Mouse (Mus musculus) lung, postnatal 25 days (tissue): ENCODE data around the gene Grxcr1.

Experiments
- DNase-seq: peaks from one replicate; pipeline ENCODE4 v3.0.0; 2022; ENCODE audit warnings: low spot score

Grxcr1 gene

DNA sequence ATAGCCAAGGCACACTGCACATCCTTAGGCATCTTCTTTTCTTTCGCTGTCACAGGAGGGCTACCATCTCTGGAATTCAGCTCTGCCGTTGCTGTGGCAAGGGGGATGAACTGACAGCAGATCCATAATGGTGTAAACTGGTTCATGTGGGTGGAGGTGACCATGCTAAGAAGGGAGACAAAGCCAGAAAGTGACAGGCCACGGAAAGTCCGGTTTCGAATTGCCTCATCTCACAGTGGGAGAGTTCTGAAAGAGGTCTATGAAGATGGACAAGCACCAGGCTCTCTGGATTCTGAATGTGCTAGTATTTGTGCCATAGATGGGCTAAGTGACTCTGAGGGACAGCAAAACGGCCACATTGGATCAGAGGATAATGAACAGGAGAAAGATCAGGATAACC lies at the start of gene Grxcr1:
Gene Grxcr1, plus strand, starts transcription at position 92 of the 400 bp plus-strand sequence.
- no peak for DNase-seq

- DNase-seq: peak; percentile 24
Measured at GRCm38 (mm10) chr5:67981946-67982526, 49.6 kb upstream of the Grxcr1 start.

- DNase-seq: peak; percentile 78
Measured at GRCm38 (mm10) chr5:67990426-67990825, 41.2 kb upstream of the Grxcr1 start.

- DNase-seq: no peak
Measured at GRCm38 (mm10) chr5:68002611-68003010, 29.0 kb upstream of the Grxcr1 start.

DNA sequence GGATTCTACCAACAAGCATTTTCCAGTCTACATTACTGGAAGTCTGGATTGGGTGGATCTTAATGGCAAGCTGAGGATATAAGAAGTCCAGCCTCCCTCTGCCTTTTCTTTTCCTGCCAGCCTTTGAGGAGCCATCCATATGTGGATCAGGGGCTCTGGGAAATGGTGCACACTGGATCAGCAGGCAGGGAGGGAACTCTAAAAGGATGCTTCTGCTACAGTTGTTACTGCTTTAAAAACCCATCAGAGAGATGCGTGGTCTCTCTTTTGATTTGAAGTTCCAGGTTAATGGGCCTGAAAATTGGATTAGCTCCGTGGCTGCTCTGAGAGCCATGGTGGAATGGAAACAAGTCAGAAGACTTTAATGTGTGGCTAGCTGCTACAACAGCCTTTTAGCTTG lies 27.7 kb upstream of the Grxcr1 start:
- no peak for DNase-seq

- no peak for DNase-seq
Measured at GRCm38 (mm10) chr5:68004419-68004818, 27.2 kb upstream of the Grxcr1 start.

GRCm38 (mm10) chr5:68007074-68007473 lies 24.6 kb upstream of the Grxcr1 start:
- no peak for DNase-seq

- no peak for DNase-seq
Measured at GRCm38 (mm10) chr5:68011569-68011968, 20.1 kb upstream of the Grxcr1 start.

DNA sequence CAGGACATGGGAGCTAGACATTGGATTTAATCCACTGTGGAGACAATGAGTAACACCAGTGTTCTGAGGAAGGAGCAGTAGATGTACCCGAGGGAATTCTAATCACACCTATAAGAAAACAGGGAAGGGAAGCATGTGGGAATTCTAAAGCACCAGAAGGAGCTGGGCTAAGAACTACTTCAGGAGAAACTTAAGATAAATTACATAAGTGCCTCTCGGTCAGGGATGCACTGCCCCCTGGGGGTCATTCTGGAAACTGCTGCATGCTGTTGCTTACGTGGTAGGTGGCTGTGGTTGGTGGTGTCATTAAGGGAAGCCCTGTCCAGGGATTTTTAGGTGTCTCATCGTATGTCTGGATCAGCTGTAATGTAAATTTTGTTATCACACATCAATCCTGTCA lies 19.0 kb upstream of the Grxcr1 start:
- DNase-seq: peak; percentile 87

DNA sequence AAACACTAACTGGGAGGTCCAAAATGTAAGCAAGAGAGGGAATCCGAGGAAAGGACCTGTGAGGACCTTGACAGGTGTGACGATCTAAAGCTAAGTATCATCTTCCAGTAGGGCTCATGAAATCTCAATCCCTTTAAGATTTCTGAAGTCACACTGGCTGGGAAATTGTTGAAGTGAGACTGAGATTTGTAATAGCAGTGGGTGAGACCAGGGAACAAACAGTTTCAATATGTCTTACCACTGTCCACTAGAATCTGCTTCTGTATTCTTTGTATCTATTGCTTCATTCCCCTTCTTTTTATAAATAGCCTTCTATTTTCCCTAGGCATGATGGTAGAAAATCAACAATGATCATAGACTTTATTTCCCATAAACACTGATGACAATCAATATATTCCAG lies 10.8 kb upstream of the Grxcr1 start:
- DNase-seq: no peak

- DNase-seq: no peak
Measured at GRCm38 (mm10) chr5:68026658-68027422, 4.8 kb upstream of the Grxcr1 start.

GRCm38 (mm10) chr5:68027474-68027873 lies 4.2 kb upstream of the Grxcr1 start:
- no peak for DNase-seq

DNA sequence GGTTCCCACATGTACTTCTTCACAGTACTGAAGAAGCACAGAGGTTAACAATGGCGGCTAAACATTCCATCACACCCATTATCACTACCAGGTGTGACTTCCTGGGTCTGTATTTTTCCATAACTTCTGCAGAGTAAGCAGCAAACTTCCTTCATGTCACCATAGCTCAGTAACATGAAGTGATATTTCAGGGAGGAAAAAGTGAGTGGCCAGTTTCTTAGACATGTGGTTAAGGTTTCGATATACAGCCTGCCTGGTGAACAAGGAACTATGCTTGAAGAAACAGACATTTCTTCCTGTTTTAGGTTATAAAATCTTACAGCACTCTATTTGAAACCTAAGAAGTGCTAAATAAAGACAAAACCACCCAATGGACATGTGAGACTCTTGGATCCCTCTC lies 1.7 kb downstream of the Grxcr1 start:
- no peak for DNase-seq

GRCm38 (mm10) chr5:68039077-68039476 lies 7.4 kb downstream of the Grxcr1 start:
- DNase-seq: no peak

DNA sequence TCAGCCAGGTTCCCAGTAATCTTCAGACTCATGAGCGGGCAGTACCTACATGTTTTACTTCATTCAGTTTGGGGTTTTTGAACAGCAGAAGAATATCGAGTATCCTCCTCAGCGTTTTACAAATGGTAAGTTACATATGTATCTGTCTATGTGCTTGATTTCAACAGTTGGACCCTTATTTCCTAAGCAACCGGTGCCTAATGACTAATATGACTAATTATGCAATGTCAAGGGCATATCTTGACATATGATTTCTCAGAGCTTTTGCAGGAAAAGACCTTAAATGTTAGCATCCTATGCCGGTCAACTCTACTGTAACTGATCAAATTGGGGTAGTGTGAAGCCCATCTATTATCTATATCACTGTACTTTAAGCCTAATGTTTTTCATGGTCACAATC lies 11.7 kb downstream of the Grxcr1 start:
- DNase-seq: no peak

- no peak for DNase-seq
Measured at GRCm38 (mm10) chr5:68048783-68049182, 17.1 kb downstream of the Grxcr1 start.

GRCm38 (mm10) chr5:68049536-68049935 lies 17.9 kb downstream of the Grxcr1 start:
- DNase-seq: no peak

DNA sequence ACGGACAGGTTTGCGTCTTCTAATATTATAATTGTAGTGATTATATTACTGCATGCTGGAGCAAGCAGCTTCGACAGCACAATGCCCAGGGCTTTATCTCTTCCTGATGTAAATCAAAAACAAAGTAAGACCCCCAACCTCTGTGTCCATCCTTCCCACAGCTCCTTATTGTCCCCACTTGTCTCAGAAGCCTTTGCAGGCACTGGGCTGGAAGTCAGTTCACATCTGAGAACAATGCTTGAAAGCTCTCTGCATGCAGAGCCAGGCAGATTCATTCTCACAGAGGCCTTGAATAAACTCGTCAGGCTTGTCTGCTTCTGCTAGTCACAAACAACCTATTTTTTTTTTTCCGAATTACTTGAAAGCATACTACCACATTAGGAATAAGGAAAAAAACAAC lies 19.5 kb downstream of the Grxcr1 start:
- DNase-seq: no peak

GRCm38 (mm10) chr5:68057574-68057973 lies 25.9 kb downstream of the Grxcr1 start:
- DNase-seq: no peak

- no peak for DNase-seq
Measured at GRCm38 (mm10) chr5:68068694-68069093, 37.1 kb downstream of the Grxcr1 start.

DNA sequence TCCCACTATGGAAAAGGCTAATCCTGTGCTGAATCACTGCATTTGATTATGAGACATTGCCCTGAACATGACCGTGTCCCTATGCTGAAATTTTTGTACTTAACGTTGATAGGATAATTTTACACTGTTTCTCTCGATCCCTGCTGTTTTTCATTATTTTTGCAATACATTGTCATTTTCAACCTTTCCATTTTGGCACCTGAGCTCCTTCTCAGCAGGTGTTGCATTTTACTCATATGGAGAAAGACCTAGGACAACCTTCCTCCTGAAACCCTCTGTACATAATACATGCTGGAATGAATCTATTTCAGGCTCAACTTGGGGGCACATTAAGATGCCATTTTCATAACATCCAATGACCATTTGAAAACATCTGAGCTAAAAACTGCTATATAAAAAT lies 38.7 kb downstream of the Grxcr1 start:
- no peak for DNase-seq

DNA sequence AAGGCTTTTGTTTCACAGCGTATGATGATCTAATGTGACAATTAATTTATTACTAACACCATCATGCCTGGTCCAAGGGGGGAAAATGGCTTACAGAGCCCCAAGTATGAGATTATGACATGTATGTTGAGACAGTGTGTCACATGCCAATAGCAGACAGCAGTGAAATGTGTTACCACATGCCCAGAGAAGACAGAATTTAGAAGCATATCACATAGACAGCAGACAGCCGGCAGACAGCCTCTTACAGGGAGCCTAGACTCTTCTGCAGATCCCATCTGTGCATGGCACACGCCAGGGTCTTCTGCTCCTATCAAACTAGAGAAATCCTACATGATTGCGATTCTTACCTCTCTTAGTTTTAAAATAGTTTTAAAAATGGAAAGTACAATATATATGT lies 40.2 kb downstream of the Grxcr1 start:
- no peak for DNase-seq

GRCm38 (mm10) chr5:68086535-68087098 lies 55.0 kb downstream of the Grxcr1 start:
- no peak for DNase-seq

GRCm38 (mm10) chr5:68087174-68087573 lies 55.5 kb downstream of the Grxcr1 start:
- DNase-seq: no peak
